Mouse (Mus musculus) mature B cell (primary cell): ENCODE data around the gene Acyp1.

Experiments used
- in situ Hi-C: fragments of 300-500 bp; cut with MboI; formaldehyde crosslinking; loops from 2 replicates; pipeline ENCODE4 v1.14.3; 2019

Acyp1 gene

DNA sequence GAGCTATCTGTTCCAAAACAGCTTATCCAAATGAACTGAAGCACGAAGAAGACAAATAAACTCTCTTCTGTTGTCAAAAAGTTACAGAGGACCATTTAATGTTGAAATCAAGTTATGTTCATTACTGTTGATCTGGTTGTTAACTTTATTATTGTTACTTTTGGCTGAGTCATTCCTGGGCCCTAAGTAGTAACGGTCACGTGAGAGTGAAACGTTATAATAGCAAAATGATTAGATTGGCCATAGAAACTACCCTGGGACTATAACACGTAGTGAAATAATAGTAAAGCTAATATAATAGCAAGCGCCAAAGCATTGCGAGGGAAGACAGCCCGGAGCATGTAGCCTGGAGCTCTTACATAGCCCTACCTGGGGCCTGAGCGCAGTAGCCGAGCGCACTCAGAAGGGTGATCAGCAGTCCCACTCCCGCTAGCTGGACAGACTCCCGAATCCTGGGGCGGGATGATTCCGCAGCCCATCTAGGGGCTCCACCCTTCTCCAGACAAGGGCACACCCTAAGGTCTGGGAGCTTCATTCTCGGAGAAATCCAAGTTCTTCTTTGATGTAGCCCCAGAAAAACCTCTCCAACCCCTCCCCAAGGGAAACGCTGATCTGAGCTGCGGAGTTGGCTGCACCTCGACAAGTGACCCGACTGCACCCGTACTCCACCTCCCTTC is at the start of gene Acyp1:
Acyp1 (minus strand) TSS at position 630 of the 677 bp plus-strand sequence.
- in situ Hi-C loops = no loop called here

DNA sequence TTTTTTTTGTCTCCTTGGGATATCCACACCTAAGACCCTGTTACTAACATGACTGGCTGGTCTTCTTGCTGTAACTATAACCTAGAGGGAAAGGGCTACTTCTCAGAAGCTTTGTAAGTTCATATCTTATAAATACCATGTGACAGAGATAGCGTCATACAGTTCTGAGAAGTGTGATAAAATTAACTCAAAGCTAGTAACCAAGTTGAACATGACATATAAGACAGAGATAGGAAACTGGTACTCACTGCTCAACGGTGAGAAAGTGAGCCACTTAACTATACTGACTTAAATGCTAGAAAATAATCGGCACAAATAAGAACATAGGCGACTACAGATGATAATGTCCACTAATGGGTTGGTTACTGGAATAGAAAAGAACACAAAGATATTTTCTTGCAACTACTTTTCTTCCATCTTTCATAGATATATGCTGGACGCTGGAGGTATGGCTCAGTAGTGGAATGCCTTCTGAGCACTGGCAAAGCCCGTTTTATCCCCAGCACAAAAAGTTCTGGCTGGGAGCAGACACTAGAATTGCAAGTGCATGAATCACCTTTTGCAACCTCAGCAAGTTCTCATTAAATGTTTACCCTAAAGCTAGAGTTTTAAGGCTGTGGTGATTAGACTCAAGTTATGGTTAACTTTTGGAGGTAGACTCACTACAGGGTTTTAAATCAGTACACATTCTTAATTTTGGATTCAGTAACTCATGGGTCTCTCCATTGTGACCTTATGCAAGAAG is 49.5 kb upstream of the Acyp1 start:
- in situ Hi-C loops = no loop called here

DNA sequence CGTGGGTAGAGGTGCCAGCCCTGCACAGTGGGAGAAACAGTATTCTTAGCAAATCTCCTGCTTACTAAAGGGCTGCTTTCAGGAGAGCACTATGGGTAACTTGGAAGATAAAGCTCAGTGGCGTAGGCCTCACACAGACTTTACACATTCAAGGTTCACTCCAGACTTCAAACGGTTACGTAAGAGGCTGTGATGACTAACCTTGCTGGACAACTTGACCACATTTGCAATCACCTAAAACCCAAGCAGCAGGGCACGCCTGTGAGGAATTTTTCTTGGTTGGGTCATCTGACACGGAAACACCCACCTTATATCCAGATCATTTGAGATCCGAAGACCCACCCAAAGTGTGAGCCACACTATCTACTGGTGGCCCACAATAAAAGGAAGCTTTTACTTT is 41.9 kb upstream of the Acyp1 start:
- in situ Hi-C loops = no loop called here

DNA sequence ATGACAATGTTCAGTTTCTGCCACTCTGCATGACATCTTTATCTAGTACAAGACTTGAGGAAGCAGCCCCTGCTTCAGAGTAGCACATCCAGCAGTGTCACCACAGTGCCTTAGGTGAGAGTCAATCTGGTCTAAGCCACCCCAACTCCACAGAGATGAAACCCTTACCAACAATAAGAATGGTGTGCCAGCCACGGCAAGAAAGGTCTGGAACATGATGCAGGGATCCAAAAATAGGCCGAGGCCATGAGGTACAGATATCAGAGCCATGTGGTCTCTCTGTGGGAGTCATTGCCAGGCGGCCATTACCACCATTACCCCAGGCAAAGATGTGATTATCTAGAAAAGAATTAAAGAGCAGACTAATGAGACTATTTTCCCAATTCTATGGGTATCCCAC is 20.4 kb upstream of the Acyp1 start:
- in situ Hi-C loops = loop anchor here (10.0 kb wide), 1 partner anchor 134 kb away; the partner anchor contains the start of gene Pgf

DNA sequence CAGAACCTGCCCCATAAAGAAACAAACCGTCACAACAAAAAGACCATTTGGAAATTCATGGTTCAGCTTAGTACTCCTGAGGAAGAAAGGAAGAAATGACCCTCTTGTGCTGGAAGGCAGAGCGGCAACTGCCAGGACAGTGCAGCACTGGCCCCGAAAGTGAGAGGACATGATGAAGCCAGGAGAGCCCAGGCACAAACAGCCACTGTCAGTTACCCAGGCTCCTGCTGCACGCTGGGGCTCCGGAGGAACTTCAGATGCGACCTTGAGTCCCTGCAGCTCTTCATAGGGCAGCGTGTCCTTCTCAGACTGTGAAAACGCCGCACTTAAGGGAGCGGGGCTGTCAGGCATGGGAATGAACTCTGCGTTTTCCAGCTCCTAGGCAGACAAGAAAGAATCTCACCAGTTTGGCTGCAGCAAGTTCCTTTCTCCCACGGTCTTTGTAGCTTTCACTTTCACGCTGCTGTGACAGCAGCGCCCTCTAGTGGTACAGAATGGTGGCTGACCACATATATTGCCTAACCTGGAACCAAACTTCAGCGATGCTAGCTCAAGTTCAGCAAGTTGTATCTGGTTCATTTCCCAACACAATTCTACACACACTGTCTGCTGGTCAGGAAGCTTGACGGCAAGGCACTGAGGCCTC is 17.1 kb upstream of the Acyp1 start:
- in situ Hi-C loops = loop anchor here (10.0 kb wide), 1 partner anchor 131 kb away; the partner anchor contains the start of gene Pgf

DNA sequence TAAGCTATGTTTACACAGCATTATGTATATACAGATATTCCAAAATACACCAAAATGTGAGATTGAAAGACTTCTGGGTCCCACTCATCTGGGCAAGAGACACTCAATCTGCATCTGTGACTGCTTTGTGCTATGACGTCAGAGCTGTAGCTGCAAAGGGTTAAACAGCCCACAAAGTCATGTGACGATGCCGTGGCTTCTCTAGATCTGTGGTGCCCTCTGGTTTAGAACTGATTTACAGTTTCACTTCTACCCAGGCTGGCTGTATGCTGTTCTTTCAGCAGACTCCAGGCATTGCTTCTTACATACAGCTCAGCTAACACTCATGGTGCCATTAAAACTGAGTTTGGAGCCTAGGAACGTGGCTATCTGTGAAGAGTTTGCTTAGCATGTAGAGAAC is 16.5 kb upstream of the Acyp1 start:
- in situ Hi-C loops = loop anchor here (10.0 kb wide), 1 partner anchor 130 kb away; the partner anchor contains the start of gene Pgf

DNA sequence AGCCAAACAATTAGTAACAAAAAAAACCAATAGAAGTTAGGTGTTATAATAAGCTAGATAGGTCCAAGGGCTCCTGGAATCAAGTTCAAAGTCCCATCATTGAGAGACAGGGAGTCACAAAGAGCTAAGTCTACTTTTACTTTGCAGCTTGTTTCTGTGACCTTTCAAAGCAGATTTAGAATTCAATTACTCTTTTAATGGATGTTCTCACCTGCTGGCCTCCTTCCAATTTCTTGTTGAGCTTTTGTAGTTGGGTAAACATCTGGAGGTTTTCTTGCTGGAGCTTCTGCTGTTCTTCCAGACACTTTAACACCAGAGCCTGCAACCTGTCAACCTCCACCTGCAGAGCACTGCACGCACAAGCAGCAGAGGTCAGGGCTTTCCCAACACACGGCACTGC is 15.0 kb upstream of the Acyp1 start:
- in situ Hi-C loops = loop anchor here (10.0 kb wide), 1 partner anchor 128 kb away; the partner anchor contains the start of gene Pgf

DNA sequence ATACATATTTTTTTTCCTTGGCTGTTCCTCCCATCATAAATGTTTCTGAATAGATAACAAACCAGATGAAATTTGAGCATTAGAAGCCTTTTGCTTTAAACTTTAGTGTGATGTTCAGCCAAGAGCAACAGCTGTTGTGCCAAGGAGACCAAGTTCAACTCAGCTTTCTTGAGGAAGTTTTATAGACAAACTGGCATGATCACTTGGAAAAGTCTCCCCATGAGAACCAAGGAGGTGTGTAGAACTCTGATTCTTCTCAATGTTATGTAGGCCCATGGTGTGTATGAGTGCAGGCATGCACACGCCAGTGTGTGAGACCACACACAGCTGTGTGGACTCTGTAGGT is 10.6 kb upstream of the Acyp1 start:
- in situ Hi-C loops = no loop called here

DNA sequence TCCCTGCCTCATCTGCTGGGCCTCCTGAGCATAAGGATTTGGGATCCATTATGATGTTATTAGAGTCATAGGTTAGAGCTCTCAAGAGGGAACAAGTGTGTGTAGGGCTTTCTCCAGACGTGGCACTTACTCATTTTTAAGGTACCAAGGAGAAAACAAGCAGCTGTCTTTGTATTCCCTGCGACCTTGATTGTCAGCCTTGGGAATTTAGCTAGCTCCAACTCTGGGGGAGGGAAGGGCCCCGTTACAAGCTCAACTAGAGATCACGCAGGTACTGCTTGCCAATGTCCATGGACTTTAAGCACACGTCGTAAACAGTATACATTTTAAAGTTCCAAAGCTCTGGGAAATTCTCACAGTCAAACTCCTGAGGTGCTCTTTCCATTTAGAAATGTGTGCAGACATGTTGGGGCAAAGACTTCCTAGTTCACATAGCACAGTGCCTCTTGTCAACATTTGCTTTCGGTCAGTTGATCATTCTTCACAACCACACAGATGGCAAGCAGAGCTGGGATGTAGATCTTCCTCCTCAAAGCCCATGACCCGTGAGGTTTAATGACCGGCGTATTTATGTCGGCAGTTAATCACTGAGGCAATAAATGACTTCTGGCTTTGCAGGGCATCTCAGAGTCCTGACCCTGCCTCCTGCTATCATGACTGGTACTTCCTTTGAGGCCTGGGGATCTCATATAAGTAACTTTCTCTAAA is 10.0 kb upstream of the Acyp1 start:
- in situ Hi-C loops = no loop called here

DNA sequence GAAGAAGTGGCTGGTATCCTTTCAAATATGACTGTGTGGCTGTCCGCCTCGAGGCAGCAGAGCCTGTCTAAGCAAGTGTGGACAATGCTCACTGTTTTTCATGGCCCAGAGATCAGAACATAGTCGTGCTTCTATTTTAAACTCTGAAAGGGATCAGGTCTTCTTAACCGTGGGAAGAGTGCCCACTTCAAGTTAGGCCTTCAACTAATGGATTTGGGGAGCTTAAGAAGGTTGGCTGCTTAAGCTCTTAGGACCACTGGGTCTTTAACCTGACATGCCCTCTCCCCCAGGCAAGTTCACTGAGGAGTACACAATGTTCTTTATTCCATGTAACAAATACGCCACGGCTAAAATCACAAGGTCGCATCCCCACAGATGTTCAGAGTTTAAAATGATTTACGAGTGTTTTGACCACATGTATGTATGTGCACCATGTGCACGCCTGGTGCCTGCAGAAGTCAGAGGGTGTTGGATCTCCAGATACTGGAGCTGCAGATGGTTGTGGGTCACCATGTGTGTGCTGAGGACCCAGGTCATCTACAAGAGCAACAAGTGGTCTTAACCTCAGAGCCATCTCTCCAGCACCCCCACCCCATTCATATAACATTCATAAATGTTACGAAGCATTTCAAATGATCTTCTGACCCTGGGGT is 9.2 kb upstream of the Acyp1 start:
- in situ Hi-C loops = no loop called here

DNA sequence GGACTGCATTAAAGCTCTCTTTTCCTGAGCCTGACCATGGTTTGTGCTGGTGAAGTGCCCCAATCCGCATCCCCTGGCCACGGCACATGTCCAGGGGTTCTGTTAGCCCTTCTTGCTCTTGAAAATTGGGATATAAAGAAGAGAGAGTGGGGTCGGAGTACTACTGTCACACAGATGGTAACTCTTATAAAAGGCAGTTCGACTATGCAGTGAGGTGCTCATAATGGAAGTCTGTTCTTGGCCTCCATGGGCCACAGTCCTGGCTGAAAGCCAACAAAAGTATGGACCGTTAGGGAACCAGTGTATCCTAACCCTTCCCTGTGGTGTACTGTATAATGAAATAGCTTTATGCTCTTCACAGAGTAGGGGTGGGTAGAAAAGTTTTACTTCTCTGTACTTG is 8.7 kb upstream of the Acyp1 start:
- in situ Hi-C loops = no loop called here

DNA sequence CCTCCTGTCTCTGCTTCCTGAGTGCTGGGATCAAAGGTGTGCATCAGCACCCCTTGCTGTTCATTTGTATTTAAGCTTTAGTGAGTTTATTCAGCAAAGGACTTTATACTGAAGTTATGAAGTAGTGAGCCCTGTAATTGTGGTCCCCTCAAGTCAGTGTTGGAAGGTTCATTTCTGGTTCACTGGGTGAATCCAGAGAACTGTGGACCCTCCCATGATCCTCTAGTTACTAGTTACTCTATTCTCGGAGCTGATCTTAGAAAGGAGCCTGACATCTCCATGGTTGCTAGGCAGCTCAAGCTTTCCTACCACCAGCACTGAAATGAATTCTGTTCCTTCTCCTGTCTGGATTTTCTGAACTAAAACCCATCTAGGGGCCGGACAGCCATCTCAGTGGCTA is 7.3 kb upstream of the Acyp1 start:
- in situ Hi-C loops = no loop called here

DNA sequence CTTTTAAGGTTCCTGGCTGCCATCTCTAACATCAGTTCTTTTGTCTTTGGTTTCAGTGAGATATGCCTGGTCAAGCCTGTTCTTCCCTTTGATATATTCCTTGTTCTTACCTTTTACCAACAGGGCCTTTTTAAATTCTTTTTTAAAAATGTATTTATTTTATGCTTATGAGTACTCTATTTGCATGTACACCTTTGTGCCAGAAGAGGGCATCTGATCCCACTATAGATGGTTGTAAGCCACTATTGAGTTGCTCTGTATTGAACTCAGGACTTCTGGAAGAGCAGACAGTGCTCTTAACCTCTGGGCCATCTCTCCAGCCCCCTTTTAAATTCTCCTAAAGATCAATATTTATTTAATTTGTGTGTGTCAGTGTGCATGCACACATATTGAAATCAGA is 4.7 kb upstream of the Acyp1 start:
- in situ Hi-C loops = no loop called here

DNA sequence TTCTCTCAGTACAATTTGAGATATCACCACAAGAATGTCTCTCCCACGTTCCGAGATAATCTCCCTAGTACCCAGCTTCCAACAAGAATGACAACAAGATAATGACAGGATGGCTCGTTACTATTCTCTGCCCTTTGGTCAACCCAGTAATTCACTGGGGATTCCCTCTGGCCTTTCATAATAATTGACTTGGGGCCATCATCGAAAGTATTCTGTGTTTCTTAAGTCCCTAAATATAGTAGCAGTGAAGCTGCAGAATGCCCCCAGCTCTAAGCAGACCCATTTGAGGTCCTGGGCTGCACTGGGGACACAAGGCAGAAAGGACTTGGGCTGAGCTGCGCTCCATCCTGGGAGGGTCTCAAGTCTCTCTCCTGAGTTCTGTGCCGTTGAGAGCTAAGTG is 4.0 kb upstream of the Acyp1 start:
- in situ Hi-C loops = no loop called here

DNA sequence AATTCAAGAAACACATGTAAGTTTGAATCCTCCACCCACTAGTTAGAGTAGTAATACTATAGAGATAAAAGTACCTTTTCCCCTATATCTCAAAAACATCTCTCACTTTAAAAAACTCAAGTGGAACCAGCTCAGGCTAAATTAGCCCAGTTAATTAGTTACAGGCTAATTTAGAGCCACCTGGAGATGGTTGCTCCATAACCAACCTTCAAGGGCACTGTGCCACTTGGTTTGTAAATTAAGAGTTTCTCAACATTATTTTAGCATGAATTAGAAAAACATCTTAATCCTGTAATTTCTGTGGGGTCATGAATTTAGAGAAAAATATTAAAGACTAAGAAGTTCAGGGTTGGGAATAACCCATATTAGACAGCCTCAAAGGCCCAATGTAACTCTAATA is 3.3 kb upstream of the Acyp1 start:
- in situ Hi-C loops = no loop called here

DNA sequence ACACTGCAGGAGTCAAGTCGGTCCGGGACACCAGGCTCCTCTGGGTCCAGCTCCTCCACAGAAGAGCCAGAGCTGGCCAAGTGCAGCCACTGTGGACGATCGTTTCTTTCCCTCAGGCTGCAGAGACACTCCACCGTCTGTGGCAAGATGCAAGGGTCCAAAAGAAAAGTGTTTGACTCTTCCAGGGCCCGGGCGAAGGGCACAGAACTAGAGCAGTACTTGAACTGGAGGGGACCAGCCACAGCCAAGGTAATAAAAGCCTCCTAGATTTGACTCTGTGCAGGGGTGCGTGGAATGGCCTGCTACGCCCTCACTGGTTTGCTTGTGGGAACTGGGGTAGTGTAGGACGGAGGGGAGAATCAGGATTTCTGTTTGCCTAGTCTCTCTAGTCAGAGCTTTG is 2.4 kb upstream of the Acyp1 start:
- in situ Hi-C loops = no loop called here

DNA sequence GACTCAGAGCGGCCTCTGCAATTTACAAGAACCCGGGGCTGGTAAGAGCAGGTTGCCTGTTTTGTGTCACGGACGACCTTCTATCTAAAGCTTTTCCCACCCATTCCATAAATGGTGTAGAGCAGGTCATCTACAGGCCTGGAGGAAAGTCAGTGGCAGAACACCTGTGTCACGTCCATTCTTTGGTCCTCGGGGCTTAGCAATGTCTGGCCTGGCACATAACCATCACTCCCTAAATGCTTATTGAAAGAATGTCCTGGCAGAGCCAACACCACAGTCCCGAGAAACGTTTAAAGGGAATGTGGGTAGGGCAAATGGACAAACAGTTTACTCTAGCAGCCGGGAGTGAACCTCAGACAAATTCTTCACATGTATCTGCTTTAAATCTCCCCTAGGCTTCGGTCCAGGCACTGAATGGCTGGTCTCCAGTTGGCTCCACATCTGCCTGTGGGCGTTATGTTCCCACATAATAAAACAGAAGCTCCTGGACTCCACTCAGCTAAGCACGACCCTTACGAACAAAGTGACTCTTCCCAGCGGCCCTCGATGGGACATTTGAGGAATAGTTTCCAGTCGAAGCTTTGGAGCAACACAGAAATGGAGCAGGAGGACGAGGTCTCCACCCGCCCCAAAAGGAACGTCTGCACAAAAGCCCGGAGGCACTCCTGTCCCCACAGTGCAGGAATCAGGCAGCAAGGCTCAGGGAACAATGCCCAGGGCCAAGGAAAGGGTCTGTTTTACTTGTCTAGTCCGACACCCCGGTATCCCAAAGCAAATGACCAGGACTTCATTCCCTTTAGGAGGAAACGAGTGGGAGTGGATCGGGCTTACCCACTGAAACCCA is 1.1 kb upstream of the Acyp1 start:
- in situ Hi-C loops = no loop called here

DNA sequence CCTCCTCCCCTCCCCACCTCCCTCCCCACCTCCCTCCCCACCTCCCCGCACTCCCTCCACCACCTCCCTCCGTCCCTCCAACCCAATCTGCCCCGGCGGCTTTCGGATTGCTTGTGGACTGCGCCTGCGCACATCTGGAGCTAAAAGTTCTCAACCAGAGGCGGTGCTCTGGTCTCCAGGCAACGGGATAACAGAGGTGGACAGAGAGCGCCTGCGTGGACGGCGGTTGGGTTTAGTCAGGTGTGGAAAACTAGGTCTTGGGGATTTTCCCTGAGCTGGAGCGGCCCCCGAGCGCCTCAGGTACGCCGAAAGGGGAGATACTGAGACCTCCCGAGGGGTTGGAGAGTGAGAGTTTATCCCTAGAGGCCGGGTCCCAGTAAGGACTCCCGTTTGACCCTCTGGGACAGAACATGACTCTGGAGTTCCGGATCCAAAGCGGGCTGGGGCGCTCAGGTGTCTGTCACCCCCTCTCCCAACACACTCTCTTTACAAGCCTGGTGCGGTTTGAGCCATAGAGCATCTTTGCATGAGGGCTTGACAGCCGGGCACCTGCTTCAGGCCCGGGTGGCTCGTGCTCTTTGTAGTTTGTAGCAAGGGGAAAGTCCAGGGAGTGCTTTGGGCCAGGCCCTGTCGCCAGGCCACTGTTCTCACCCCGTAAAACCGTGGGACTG is 383 bp upstream of the Acyp1 start, which contains the start of gene Zc2hc1c:
Zc2hc1c (plus strand) TSS at position 106 of the 671 bp plus-strand sequence.
- in situ Hi-C loops = no loop called here

DNA sequence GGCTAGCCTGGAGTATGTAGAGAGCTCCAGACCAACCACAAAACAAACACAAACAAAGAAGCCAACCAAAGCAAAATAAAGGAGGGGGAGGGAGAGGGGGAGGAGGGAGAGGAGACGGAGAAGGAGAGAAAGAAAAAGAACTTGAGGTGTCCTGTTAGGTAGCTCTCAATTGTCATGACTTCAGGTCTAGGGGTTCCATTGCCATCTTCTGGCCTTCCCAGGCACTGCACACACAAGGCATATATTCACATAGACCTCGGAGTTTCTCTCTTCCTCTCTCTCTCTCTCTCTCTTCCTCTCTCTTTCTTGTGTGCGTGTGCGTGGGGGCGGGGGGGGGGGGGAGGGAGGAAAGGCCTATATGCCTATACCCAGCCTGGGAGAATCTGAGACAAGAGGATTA is 1.3 kb downstream of the Acyp1 start:
- in situ Hi-C loops = no loop called here

DNA sequence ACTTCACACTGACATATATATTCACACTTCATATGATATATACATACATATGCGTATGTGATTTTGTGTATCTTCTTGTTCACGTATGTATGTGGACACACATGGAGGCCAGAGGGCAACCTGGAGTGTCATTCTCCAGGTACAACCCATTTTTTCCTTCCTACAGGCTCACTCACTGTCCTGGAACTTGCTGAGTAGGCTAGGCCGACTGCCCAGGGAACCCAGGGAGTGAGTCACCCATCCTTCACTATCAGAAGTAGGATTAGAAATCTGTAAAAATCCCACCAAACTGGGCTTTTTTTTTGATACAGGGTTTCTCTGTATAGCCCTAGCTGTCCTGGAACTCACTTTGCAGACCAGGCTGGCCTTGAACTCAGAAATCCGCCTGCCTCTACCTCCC is 3.2 kb downstream of the Acyp1 start:
- in situ Hi-C loops = no loop called here
